ENCODE assay signal across 10 mouse cellular contexts in the genomic region with DNA sequence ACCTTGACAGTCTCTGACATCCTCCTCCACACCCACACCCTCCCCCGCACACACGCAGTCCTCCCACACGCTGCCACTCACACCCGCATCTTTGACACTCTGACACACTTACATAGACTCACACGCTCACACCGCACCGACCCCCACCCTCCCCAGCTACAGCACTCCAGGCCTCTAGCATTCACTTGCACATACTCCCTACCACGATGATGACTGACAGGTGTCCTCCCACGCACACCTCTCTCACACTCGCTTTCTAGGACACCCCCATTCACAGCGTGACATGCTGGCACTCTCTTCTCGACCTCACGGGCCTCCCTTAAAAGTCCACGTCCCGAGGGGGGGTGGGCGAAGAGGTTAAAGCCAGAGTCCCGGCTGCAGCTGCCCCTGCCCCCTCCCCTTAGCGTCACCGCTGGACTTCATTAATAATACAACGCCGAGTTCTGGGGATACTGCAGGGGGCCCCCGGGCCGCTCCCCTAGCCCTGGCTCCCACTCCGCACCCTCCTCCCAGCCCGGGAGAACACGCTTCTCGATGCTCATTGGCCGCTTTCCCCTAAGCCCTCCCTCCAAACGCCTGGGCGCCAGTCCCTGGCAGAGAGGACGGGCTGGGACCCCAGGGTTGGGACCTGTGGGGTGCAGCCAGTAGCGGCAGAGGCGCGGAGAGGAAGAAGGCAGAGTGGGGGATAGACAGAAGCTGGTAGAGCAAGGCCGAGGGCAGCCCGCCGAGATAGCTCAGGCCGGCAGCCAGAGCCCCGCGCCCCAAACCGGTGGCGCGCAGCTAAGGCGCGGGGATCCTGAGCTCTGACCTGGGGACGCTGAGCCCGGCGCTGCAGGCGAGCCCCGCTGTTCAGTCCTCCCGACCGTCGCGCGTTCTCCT. TPM values are rescaled to one million over a fixed set of nuclear protein-coding genes. Genes with fewer than 3 reads are reported as not detected.
A peak's percentile ranks its signal among the peaks of the same experiment; 100 is the strongest.
DNase-seq lines count a peak whose midpoint lies in the region; ATAC-seq and TF ChIP-seq lines count a peak whose summit lies in the region.
"Had no signal": no experiment of that assay in that cellular context is flagged by ENCODE, and none has a peak within 500 bp of the region (broad histone marks: within the 10 kb centered on the region; RNA-seq: fewer than 3 reads in every experiment).

Gene Ppp1r1b (plus strand): TSS at position 322 of the 879 bp plus-strand sequence.

- no peak for TF ChIP-seq POLR2A in myocyte (IDR thresholded peaks at IDR 0.05; ENCODE audit: insufficient read length, low read depth)

- WGBS in heart, embryonic 10.5 days = under 1% methylated on average over 55 of the region's 55 CpGs
- under 1% methylated on average over 55 of the region's 55 CpGs for WGBS in limb, embryonic 13.5 days

- peaks cover 45% of the 10 kb centered on the region for H3K4me1 ChIP-seq in heart, embryonic 10.5 days
- peaks cover 15% of the 10 kb centered on the region for H3K4me1 ChIP-seq in limb, embryonic 13.5 days

- H3K27ac ChIP-seq in heart, embryonic 10.5 days = peak within 1 kb of the TSS; percentile 84
- no peak within 1 kb of the TSS for H3K27ac ChIP-seq in limb, embryonic 13.5 days

- peak within 1 kb of the TSS; percentile 67 for H3K9ac ChIP-seq in limb, embryonic 13.5 days

- H3K9me3 ChIP-seq in heart, embryonic 10.5 days = no peaks in the 10 kb centered on the region
- H3K9me3 ChIP-seq in limb, embryonic 13.5 days = no peaks in the 10 kb centered on the region
- H3K9me3 ChIP-seq: G1E had no signal

- peak within 1 kb of the TSS; percentile 93 for H3K4me2 ChIP-seq in limb, embryonic 13.5 days (replicated peaks)
- H3K4me2 ChIP-seq in myocyte (ENCODE audit: low read depth) = peak within 1 kb of the TSS; percentile 61

- intact Hi-C loops in gastrocnemius, postnatal 14 days (cut with DNase I; ENCODE audit: low total_unique reads) = loop anchor here (5.0 kb wide), 2 partner anchors 39 to 81 kb away; partner anchors contain the start of gene Pnmt

- peak; percentile 64; the same call in 1 of the 2 replicates for ATAC-seq in limb, embryonic 13.5 days (ENCODE audit: low FRiP score, low read depth)

- no peaks in the 10 kb centered on the region for H3K36me3 ChIP-seq in heart, embryonic 10.5 days
- no peaks in the 10 kb centered on the region for H3K36me3 ChIP-seq in limb, embryonic 13.5 days
- H3K36me3 ChIP-seq in myocyte (ENCODE audit: control insufficient read depth, insufficient read depth) = no peaks in the 10 kb centered on the region
- H3K36me3 ChIP-seq: G1E had no signal

- peaks cover 97% of the 10 kb centered on the region for H3K27me3 ChIP-seq in heart, embryonic 10.5 days (ENCODE audit: insufficient read depth, poor library complexity, severe bottlenecking)
- peaks cover 96% of the 10 kb centered on the region for H3K27me3 ChIP-seq in limb, embryonic 13.5 days
- H3K27me3 ChIP-seq in myocyte (ENCODE audit: control insufficient read depth, insufficient read depth, insufficient read length) = peaks cover 67% of the 10 kb centered on the region

- H3ac ChIP-seq in myocyte (ENCODE audit: control insufficient read depth, insufficient read length) = no peak within 1 kb of the TSS

- no peaks in the 10 kb centered on the region for H3K79me2 ChIP-seq in myocyte (ENCODE audit: control insufficient read depth, insufficient read depth)

- DNase-seq in gastrocnemius, postnatal 25 days = peak; percentile 39
- DNase-seq in gastrocnemius, postnatal 14 days = no peak
- DNase-seq in cerebellum, adult 8-10 months = peak; percentile 75
- no peak for DNase-seq in heart, embryonic 10.5 days (ENCODE audit: low spot score)
- DNase-seq in kidney, adult 9 months = peak; percentile 56
- DNase-seq in thymus, postnatal 36 days = peak; percentile 67 to 78

- H3K4me3 ChIP-seq in heart, embryonic 10.5 days = peak within 1 kb of the TSS; percentile 69
- peak within 1 kb of the TSS; percentile 54 for H3K4me3 ChIP-seq in limb, embryonic 13.5 days
- H3K4me3 ChIP-seq in myocyte = no peak within 1 kb of the TSS

TF ChIP-seq in myocyte, 11 proteins besides CTCF, POLR2A, EP300 and RAD21:
- TF ChIP-seq MYOG (IDR thresholded peaks at IDR 0.05; ENCODE audit: control insufficient read depth in 1 of 3, insufficient read depth in 1 of 3, insufficient read length in 2 of 3, low read depth in 2 of 3) (no peak), MYOD1 (IDR thresholded peaks at IDR 0.05; ENCODE audit: control insufficient read depth in 1 of 3, insufficient read length in 2 of 3, low read depth in 2 of 3) (no peak)
TF ChIP-seq in myocyte: peak in this region for 0.

RNA-seq across cellular contexts. Expression of gene Ppp1r1b, which starts in this region (rescaled TPM):
- under 1 TPM in 1 of 2 experiments, not detected in 1; 0.35 TPM for total RNA-seq in gastrocnemius, postnatal 25 days (2021)
- total RNA-seq in gastrocnemius, postnatal 14 days (2021) = under 1 TPM; 0.20 to 0.29 TPM
- 8.1 and 20.1 TPM in 2 replicates for polyA plus RNA-seq in heart, embryonic 10.5 days (2016; fragmentation: Nextera tagmentation; extraction: Ambion mirVana)
- 1.5 and 1.9 TPM in 2 replicates for polyA plus RNA-seq in limb, embryonic 13.5 days (2015; fragmentation: Nextera tagmentation; extraction: Ambion mirVana)
- polyA plus RNA-seq in myocyte (2012; fragmentation: generic; extraction: Trizol) = not detected
- total RNA-seq: G1E; neutrophil, adult 5-6 weeks had no signal
- polyA plus RNA-seq: G1E had no signal

Comparison
In these comparisons a context has a peak if more than half of its experiments do, and no peak if none do; other contexts are left out.
1. Peak in DNase-seq in gastrocnemius, postnatal 25 days; RNA of the gene not detected or under 1 TPM.
2. DNase-seq: peak in cerebellum, adult 8-10 months (single experiment), kidney, adult 9 months (single experiment) and thymus, postnatal 36 days (2 of 2); none in gastrocnemius, postnatal 14 days (single experiment) and heart, embryonic 10.5 days (single experiment).